Mouse (Mus musculus): ENCODE data around the gene Hbb-bt. TPM values are rescaled to one million over a fixed set of nuclear protein-coding genes. Genes with fewer than 3 reads are reported as not detected.
"Not testable (repeated sequence)": the region's sequence is repeated elsewhere in the genome, so short reads cannot be mapped to it uniquely, and the experiment has no call there.

Hbb-bt gene
- polyA plus RNA-seq, 1 experiment from 2014 or later = 7,811 TPM

DNA sequence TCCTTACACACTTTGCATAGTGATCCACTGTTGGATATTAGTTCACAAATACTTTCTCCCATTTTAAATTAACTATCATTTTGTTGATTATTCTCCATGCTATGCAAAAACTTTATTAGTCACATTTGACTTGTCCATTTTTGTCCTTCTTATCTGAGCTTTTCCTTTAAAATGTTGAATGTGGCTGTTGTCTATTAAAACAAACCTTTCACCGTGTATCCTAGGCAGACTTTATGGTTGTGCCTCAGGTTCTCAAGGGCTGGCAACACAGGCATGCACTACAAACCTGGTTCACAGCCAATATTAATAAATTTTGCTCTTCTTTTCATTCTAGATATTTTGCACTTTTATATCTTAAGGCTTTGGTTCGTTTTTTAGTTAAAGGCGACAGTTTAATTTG, 3.0 kb downstream of the Hbb-bt start:
- no peaks in the 10 kb centered on the region for H3K36me3 ChIP-seq (ENCODE audit: control insufficient read depth, insufficient read depth)
- H3K27me3 ChIP-seq (ENCODE audit: control insufficient read depth, insufficient read depth, low read length) = no peaks in the 10 kb centered on the region
- H3K4me1 ChIP-seq (ENCODE audit: control insufficient read depth, insufficient read depth, low read length) = no peaks in the 10 kb centered on the region
- WGBS = 71% methylated on average over 3 of the region's 3 CpGs
- H3K4me2 ChIP-seq (ENCODE audit: low read depth, low read length) = no peak overlapping the region
- H3K9me3 ChIP-seq (replicated peaks; ENCODE audit: control insufficient read depth, low read length) = no peaks in the 10 kb centered on the region
- no peak for ATAC-seq (replicated peaks; ENCODE audit: extremely low read depth, insufficient read depth, low FRiP score)
- H3K4me3 ChIP-seq (ENCODE audit: low read length) = no peak overlapping the region
- no peak overlapping the region for H3K9ac ChIP-seq (ENCODE audit: low read length)
- no peak overlapping the region for H3K27ac ChIP-seq (ENCODE audit: low read length)

DNA sequence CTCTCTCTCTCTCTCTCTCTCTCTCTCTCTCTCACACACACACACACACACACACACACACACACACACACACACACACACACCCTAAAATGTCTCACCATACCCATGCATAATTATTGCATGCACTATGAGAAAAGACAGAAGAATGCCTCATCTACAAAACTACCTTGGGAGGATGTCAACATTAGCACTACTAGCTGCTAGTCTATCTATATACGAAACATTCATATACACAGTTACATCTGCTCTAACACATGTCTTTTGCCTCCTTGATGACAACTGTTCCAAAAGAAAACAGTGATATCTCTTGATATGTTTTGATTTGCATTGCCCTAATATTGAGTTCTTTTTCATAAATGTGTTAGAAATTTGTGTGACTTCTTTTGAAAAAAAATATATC, 3.5 kb downstream of the Hbb-bt start:
- no peaks in the 10 kb centered on the region for H3K9me3 ChIP-seq (replicated peaks; ENCODE audit: control insufficient read depth, low read length)
- no peak for ATAC-seq (replicated peaks; ENCODE audit: extremely low read depth, insufficient read depth, low FRiP score)
- no peak overlapping the region for H3K27ac ChIP-seq (ENCODE audit: low read length)
- no peaks in the 10 kb centered on the region for H3K4me1 ChIP-seq (ENCODE audit: control insufficient read depth, insufficient read depth, low read length)
- H3K4me3 ChIP-seq (ENCODE audit: low read length) = no peak overlapping the region
- H3K36me3 ChIP-seq (ENCODE audit: control insufficient read depth, insufficient read depth) = no peaks in the 10 kb centered on the region
- no peaks in the 10 kb centered on the region for H3K27me3 ChIP-seq (ENCODE audit: control insufficient read depth, insufficient read depth, low read length)
- no peak overlapping the region for H3K4me2 ChIP-seq (ENCODE audit: low read depth, low read length)
- WGBS = 80% methylated on average over 1 of the region's 1 CpGs
- no peak overlapping the region for H3K9ac ChIP-seq (ENCODE audit: low read length)

DNA sequence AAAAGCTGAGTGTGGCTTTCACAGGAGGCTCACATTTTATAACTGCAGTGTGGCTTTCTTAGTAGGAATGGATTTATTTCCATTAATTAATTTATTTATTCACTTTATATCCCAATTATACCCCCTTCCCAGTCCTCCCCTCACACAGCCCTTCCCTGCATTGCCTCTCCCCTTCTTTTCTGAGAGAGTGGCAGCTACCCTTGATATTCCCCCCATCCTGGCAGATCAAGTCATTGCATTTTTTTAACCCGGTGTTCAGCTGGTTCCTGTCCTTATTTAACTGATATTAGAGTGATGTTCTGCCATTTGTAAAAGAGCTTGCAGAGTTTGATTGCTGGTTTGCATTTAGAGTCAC, 4.0 kb downstream of the Hbb-bt start:
- no peak overlapping the region for H3K27ac ChIP-seq (ENCODE audit: low read length)
- H3K9me3 ChIP-seq (replicated peaks; ENCODE audit: control insufficient read depth, low read length) = no peaks in the 10 kb centered on the region
- H3K9ac ChIP-seq (ENCODE audit: low read length) = no peak overlapping the region
- H3K27me3 ChIP-seq (ENCODE audit: control insufficient read depth, insufficient read depth, low read length) = no peaks in the 10 kb centered on the region
- H3K4me3 ChIP-seq (ENCODE audit: low read length) = no peak overlapping the region
- H3K4me1 ChIP-seq (ENCODE audit: control insufficient read depth, insufficient read depth, low read length) = no peaks in the 10 kb centered on the region
- 48% methylated on average over 1 of the region's 1 CpGs for WGBS
- no peaks in the 10 kb centered on the region for H3K36me3 ChIP-seq (ENCODE audit: control insufficient read depth, insufficient read depth)
- H3K4me2 ChIP-seq (ENCODE audit: low read depth, low read length) = no peak overlapping the region
- no peak for ATAC-seq (replicated peaks; ENCODE audit: extremely low read depth, insufficient read depth, low FRiP score)

DNA sequence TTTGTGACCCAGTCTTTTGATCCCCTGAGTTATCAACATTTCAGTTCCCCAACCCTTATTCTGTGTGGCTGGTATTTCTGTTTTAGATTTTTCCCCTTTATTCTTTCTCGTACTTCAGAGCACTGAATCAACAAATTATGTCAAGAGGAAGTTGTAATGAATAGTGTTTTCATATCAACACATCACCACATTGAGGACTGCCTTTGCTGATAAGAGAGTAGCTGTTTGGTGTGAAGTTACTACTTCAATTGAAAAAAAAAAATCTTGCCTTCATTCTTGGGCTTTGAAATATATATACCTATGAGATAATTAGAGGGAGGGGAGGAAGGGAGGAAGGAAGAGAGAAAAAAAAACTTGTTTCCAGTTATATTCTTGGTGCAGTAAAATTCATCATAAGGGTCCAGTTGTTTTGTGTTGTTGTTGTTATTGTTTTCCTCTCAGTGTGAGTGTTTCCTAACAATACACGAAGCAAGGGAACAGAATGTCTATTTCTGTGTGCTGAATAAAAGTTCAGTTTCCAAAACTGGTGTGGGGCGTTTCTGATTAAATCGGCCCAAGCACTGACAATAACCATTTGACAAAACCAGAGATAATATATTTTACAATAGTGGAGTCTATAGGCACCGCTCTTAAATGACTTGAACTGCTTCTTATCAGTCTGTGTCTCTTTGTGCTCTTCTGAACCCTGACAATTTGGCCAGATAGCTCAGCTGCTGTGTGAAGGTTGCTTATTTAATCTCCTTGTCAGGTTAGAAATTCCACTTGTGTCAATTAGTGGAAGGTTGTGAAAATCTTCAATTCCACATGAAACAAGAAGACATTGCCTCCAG, 4.6 kb downstream of the Hbb-bt start:
- no peak for ATAC-seq (replicated peaks; ENCODE audit: extremely low read depth, insufficient read depth, low FRiP score)
- H3K9ac ChIP-seq (ENCODE audit: low read length) = no peak overlapping the region
- no peaks in the 10 kb centered on the region for H3K36me3 ChIP-seq (ENCODE audit: control insufficient read depth, insufficient read depth)
- H3K4me2 ChIP-seq (ENCODE audit: low read depth, low read length) = no peak overlapping the region
- H3K27ac ChIP-seq (ENCODE audit: low read length) = no peak overlapping the region
- WGBS = 27% methylated on average over 5 of the region's 5 CpGs
- H3K4me1 ChIP-seq (ENCODE audit: control insufficient read depth, insufficient read depth, low read length) = no peaks in the 10 kb centered on the region
- H3K4me3 ChIP-seq (ENCODE audit: low read length) = no peak overlapping the region
- H3K9me3 ChIP-seq (replicated peaks; ENCODE audit: control insufficient read depth, low read length) = no peaks in the 10 kb centered on the region
- H3K27me3 ChIP-seq (ENCODE audit: control insufficient read depth, insufficient read depth, low read length) = no peaks in the 10 kb centered on the region

DNA sequence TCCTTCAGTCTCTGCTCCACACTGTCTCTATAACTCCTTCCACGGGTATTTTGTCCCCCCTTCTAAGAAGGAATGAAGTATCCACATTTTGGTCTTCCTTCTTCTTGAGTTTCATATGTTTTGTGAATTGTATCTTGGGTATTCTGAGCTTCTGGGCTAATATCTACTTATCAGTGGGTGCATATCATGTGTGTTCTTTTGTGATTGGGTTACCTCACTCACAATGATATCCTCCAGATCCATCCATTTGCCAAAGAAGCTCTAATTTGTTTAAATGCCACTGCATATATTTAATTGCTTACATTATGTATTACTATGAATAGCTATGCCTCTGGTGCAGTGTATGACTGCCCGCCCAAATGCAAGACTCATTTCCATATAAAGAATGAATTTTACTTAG, 5.7 kb downstream of the Hbb-bt start:
- not testable (repeated sequence) for H3K27ac ChIP-seq (ENCODE audit: low read length); ATAC-seq (replicated peaks; ENCODE audit: extremely low read depth, insufficient read depth, low FRiP score)

DNA sequence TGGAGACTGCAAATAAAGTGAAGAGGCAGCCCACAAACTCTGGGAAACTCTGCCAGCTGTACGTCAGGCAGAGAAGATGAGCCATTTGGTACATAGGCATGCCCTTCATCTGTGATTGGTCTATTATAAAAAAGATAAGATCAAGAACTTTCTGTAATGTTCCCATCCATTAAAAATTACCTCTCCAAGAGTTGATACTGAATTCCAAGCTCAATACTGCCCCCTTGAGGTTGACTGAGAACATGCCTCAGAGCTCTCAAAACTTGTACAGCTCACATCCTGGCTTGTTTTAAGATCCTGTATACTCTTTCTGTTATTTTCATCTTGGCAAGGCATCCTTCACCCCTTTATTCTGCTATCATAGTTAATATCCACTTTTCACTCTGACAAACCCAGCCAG, 6.9 kb downstream of the Hbb-bt start:
- H3K36me3 ChIP-seq (ENCODE audit: control insufficient read depth, insufficient read depth) = no peaks in the 10 kb centered on the region
- no peak overlapping the region for H3K9ac ChIP-seq (ENCODE audit: low read length)
- H3K9me3 ChIP-seq (replicated peaks; ENCODE audit: control insufficient read depth, low read length) = no peaks in the 10 kb centered on the region
- H3K27ac ChIP-seq (ENCODE audit: low read length) = no peak overlapping the region
- ATAC-seq (replicated peaks; ENCODE audit: extremely low read depth, insufficient read depth, low FRiP score) = no peak
- whole genome bisulfite sequencing = 37% methylated on average over 1 of the region's 1 CpGs
- H3K4me2 ChIP-seq (ENCODE audit: low read depth, low read length) = no peak overlapping the region
- no peaks in the 10 kb centered on the region for H3K4me1 ChIP-seq (ENCODE audit: control insufficient read depth, insufficient read depth, low read length)
- no peak overlapping the region for H3K4me3 ChIP-seq (ENCODE audit: low read length)
- H3K27me3 ChIP-seq (ENCODE audit: control insufficient read depth, insufficient read depth, low read length) = no peaks in the 10 kb centered on the region

More for the DNA sequence above, 5.7 kb downstream of the Hbb-bt start:
- H3K4me3 ChIP-seq (ENCODE audit: low read length); H3K4me2 ChIP-seq (ENCODE audit: low read depth, low read length); H3K27me3 ChIP-seq (ENCODE audit: control insufficient read depth, insufficient read depth, low read length); H3K9me3 ChIP-seq (replicated peaks; ENCODE audit: control insufficient read depth, low read length); H3K4me1 ChIP-seq (ENCODE audit: control insufficient read depth, insufficient read depth, low read length); H3K9ac ChIP-seq (ENCODE audit: low read length); H3K36me3 ChIP-seq (ENCODE audit: control insufficient read depth, insufficient read depth): not testable (repeated sequence)
- 58% methylated on average over 2 of the region's 2 CpGs for WGBS

DNA sequence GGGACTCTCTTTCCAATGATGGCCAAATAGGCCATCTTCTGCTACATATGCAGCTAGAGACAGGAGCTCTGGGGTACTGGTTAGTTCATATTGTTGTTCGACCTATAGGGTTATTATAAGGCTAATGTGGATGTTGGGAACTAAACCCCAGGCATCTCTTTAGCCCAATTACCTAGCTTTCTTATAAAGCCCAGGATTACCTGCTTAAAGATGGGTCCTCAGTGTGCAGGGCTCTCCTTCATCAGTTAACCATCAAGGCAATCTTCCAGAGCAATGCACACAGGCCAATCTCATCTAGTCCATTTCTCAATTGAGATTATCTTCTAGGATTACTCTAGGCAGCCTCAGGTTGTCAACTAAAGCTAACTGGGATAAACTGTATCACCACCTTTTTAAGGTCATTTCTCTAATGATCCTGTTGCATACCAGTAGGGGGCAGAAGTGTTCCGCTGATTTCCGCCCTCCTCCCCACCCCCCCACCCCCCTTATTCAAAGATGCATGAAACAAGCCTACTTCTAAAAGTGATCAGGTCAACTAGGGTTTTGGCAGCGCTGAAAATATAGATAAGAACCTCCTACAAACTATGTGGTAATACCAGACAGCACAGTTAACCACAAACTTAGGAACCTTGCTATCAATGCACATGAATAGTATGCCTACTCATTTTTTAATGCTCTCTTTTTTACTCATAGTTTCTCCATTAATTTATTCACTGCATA, 21.0 kb downstream of the Hbb-bt start:
- Histone ChIP-seq H3K27ac (ENCODE audit: low read length) (no peak overlapping the region), H3K27me3 (ENCODE audit: control insufficient read depth, insufficient read depth, low read length) (no peaks in the 10 kb centered on the region), H3K9ac (ENCODE audit: low read length) (no peak overlapping the region), H3K9me3 (replicated peaks; ENCODE audit: control insufficient read depth, low read length) (peaks cover 2% of the 10 kb centered on the region; the same call in 1 of the 2 replicates), H3K4me3 (ENCODE audit: low read length) (no peak overlapping the region), H3K4me1 (ENCODE audit: control insufficient read depth, insufficient read depth, low read length) (no peaks in the 10 kb centered on the region), H3K36me3 (ENCODE audit: control insufficient read depth, insufficient read depth) (no peaks in the 10 kb centered on the region), H3K4me2 (ENCODE audit: low read depth, low read length) (no peak overlapping the region)
- WGBS = 15% methylated on average over 4 of the region's 4 CpGs
- no peak for ATAC-seq (replicated peaks; ENCODE audit: extremely low read depth, insufficient read depth, low FRiP score)

DNA sequence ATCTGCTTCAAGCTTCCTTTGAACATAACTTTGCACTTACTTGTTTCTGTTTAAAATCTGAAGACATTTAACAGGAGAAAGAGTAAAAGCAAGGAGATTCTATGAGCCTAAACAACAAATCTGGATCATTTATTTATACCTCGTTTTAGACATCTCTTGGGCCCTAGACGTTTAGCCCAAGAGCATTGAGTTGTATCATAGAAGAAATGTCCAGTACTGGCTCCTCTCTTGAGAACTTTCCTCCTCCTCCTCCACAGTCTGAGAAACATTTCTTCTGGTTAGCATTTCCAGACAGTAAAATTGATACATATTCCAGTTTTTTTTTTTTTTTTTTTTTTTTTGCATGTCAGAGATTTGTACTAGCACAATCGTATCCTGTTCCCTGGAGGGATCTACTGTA, 22.1 kb downstream of the Hbb-bt start, which contains the start of gene Olfr67:
TSS of gene Olfr67 (minus strand) at position 101 of the 400 bp plus-strand sequence.
- 59% methylated on average over 3 of the region's 3 CpGs for WGBS
- Histone ChIP-seq H3K4me3 (ENCODE audit: low read length) (no peak within 1 kb of the TSS), H3K27me3 (ENCODE audit: control insufficient read depth, insufficient read depth, low read length) (no peaks in the 10 kb centered on the region), H3K4me2 (ENCODE audit: low read depth, low read length) (no peak within 1 kb of the TSS), H3K9me3 (replicated peaks; ENCODE audit: control insufficient read depth, low read length) (peaks cover 2% of the 10 kb centered on the region; the same call in 1 of the 2 replicates), H3K9ac (ENCODE audit: low read length) (no peak within 1 kb of the TSS), H3K36me3 (ENCODE audit: control insufficient read depth, insufficient read depth) (no peaks in the 10 kb centered on the region), H3K4me1 (ENCODE audit: control insufficient read depth, insufficient read depth, low read length) (no peaks in the 10 kb centered on the region), H3K27ac (ENCODE audit: low read length) (no peak within 1 kb of the TSS)
- ATAC-seq (replicated peaks; ENCODE audit: extremely low read depth, insufficient read depth, low FRiP score) = no peak

DNA sequence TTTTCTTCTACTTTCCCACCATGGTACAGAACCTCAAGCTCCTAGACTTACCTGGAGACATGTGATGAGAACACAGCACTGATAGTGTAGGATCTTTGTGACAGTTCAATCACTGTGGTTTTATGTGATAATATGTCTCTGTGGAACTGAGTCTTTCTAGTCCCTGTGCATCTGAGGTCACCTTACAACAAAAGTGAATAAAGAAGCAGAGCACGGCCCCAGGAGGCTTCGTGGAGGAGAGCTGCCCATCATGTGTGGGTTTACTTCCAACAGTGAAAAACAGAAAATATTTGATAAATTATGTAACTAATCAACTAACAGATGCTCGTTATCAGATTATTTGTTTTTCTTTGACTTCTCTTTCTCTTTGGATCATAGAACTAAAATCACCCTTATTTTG, 34.2 kb downstream of the Hbb-bt start, which contains the start of gene Olfr68:
TSS of gene Olfr68 (minus strand) at position 101 of the 400 bp plus-strand sequence.
- no peak for ATAC-seq (replicated peaks; ENCODE audit: extremely low read depth, insufficient read depth, low FRiP score)
- no peaks in the 10 kb centered on the region for H3K27me3 ChIP-seq (ENCODE audit: control insufficient read depth, insufficient read depth, low read length)
- no peak within 1 kb of the TSS for H3K27ac ChIP-seq (ENCODE audit: low read length)
- no peaks in the 10 kb centered on the region for H3K4me1 ChIP-seq (ENCODE audit: control insufficient read depth, insufficient read depth, low read length)
- H3K9ac ChIP-seq (ENCODE audit: low read length) = no peak within 1 kb of the TSS
- WGBS = 67% methylated on average over 3 of the region's 3 CpGs
- no peaks in the 10 kb centered on the region for H3K9me3 ChIP-seq (replicated peaks; ENCODE audit: control insufficient read depth, low read length)
- no peaks in the 10 kb centered on the region for H3K36me3 ChIP-seq (ENCODE audit: control insufficient read depth, insufficient read depth)
- no peak within 1 kb of the TSS for H3K4me3 ChIP-seq (ENCODE audit: low read length)
- no peak within 1 kb of the TSS for H3K4me2 ChIP-seq (ENCODE audit: low read depth, low read length)

Data from heart, embryonic 16.5 days (tissue).